In genomic region chr2:60881571-60882041, GRCm38 (mm10) we compare ENCODE assay signal across 8 mouse cellular contexts.
DNase-seq lines count a peak whose midpoint lies in the region; ATAC-seq and TF ChIP-seq lines count a peak whose summit lies in the region.

No protein-coding gene starts in this region.

- peak overlapping the region; percentile 88 for H3K4me2 ChIP-seq in forebrain, embryonic 16.5 days (ENCODE audit: low read length)
- H3K4me2 ChIP-seq in liver, postnatal 0 days (ENCODE audit: low read depth, low read length) = peak overlapping the region; percentile 71

- under 1% methylated on average over 27 of the region's 27 CpGs for whole genome bisulfite sequencing in forebrain, embryonic 16.5 days
- 2% methylated on average over 21 of the region's 27 CpGs for WGBS in liver, postnatal 0 days (ENCODE audit: insufficient replicate concordance)

- peaks cover 5% of the 10 kb centered on the region; the same call in 1 of the 2 replicates for H3K4me1 ChIP-seq in forebrain, embryonic 16.5 days (replicated peaks; ENCODE audit: control insufficient read depth, insufficient read depth, low read length)
- peaks cover 48% of the 10 kb centered on the region for H3K4me1 ChIP-seq in liver, postnatal 0 days (ENCODE audit: insufficient read depth)

- peak overlapping the region; percentile 68 for H3K4me3 ChIP-seq in forebrain, embryonic 16.5 days (replicated peaks; ENCODE audit: low read length)
- peak overlapping the region; percentile 86 for H3K4me3 ChIP-seq in liver, postnatal 0 days (ENCODE audit: low read depth, low read length)

- no peak for TF ChIP-seq CTCF in liver, postnatal 0 days (IDR thresholded peaks at IDR 0.05; ENCODE audit: low read depth)

- no peaks in the 10 kb centered on the region for H3K36me3 ChIP-seq in forebrain, embryonic 16.5 days (ENCODE audit: control insufficient read depth, insufficient read depth)
- H3K36me3 ChIP-seq in liver, postnatal 0 days (replicated peaks; ENCODE audit: insufficient read depth, low read length) = 0 out of 2 replicates have a peak, but pooled peaks cover 5% of the 10 kb centered on the region

- H3K9me3 ChIP-seq in forebrain, embryonic 16.5 days (ENCODE audit: control insufficient read depth, low read length) = no peaks in the 10 kb centered on the region
- no peaks in the 10 kb centered on the region for H3K9me3 ChIP-seq in liver, postnatal 0 days (ENCODE audit: low read length)

- DNase-seq in layer of hippocampus, adult 11-12 months (ENCODE audit: low spot score) = peak; percentile 11
- no peak for DNase-seq in layer of hippocampus, adult 8-10 months (ENCODE audit: low spot score in 2 of 2)
- DNase-seq in R1 (ENCODE audit: low read depth, low spot score) = peak; percentile 73
- no peak for DNase-seq in liver, postnatal 0 days
- no peak for DNase-seq in left cerebral cortex, postnatal 25 days (ENCODE audit: low spot score in 2 of 2)
- no peak for DNase-seq in adrenal gland, postnatal 10 days

- no peak overlapping the region for H3K27ac ChIP-seq in forebrain, embryonic 16.5 days (ENCODE audit: low read length)
- H3K27ac ChIP-seq in liver, postnatal 0 days (ENCODE audit: low read depth) = peak overlapping the region; percentile 98

- H3K27me3 ChIP-seq in forebrain, embryonic 16.5 days (replicated peaks; ENCODE audit: control insufficient read depth, insufficient read depth, low read length) = peaks cover 41% of the 10 kb centered on the region
- no peaks in the 10 kb centered on the region for H3K27me3 ChIP-seq in liver, postnatal 0 days (ENCODE audit: insufficient read depth, low read length)

- no peak; the same call in 1 of the 2 replicates for ATAC-seq in forebrain, embryonic 16.5 days
- no peak for ATAC-seq in liver, postnatal 0 days
- no peak for ATAC-seq in megakaryocyte progenitor cell, adult 5-6 weeks (replicated peaks; ENCODE audit: poor library complexity)

- intact Hi-C loops in left cerebral cortex, postnatal 25 days (cut with DNase I) = loop anchor here (5.0 kb wide), 1 partner anchor 64 kb away; no protein-coding TSS in a partner anchor

- H3K9ac ChIP-seq in forebrain, embryonic 16.5 days (replicated peaks; ENCODE audit: low read depth, low read length) = peak overlapping the region; percentile 69
- peak overlapping the region; percentile 95 for H3K9ac ChIP-seq in liver, postnatal 0 days (replicated peaks)

- TF ChIP-seq EP300 in liver, postnatal 0 days (IDR thresholded peaks at IDR 0.05; ENCODE audit: low read depth) = no peak

Comparison
In these comparisons a context has a peak if more than half of its experiments do, and no peak if none do; other contexts are left out.
1. DNase-seq: peak in layer of hippocampus, adult 11-12 months (single experiment) and R1 (single experiment); none in layer of hippocampus, adult 8-10 months (0 of 2), liver, postnatal 0 days (single experiment), left cerebral cortex, postnatal 25 days (0 of 2) and adrenal gland, postnatal 10 days (single experiment).